Mouse (Mus musculus) brain, embryonic 14.5 days (tissue): ENCODE results near the gene Fig4.

ENCODE experiments used
- CTCF ChIP-seq: fragments of 200-500 bp; IDR thresholded peaks from 2 replicates; pipeline ENCODE4 v1.5.1; 2012; ENCODE audit warnings: inconsistent platforms, mild to moderate bottlenecking, moderate library complexity, borderline replicate concordance; ENCODE audit not compliant: insufficient read depth, insufficient read length; ENCODE audit errors: extremely low read depth
- POLR2A ChIP-seq: fragments of 200-500 bp; IDR thresholded peaks from 2 replicates; pipeline ENCODE4 v1.6.1; 2012; ENCODE audit warnings: mild to moderate bottlenecking, inconsistent platforms, borderline replicate concordance; ENCODE audit not compliant: poor library complexity, insufficient read depth, insufficient read length, severe bottlenecking; ENCODE audit errors: extremely low read depth

- TF ChIP-seq POLR2A, result no peak
- TF ChIP-seq CTCF, result no peak
Observed at GRCm38 (mm10) chr10:41280177-41280576, 22.9 kb downstream of the Fig4 start.
